Mouse (Mus musculus) neural tube, embryonic 14.5 days (tissue): ENCODE results near the gene Zfp605. TPM values are rescaled to one million over a fixed set of nuclear protein-coding genes. Genes with fewer than 3 reads are reported as not detected.
"Not testable (repeated sequence)": the region's sequence is repeated elsewhere in the genome, so short reads cannot be mapped to it uniquely, and the experiment has no call there.

Experiments
- ATAC-seq: fragments of 200-750 bp; cut with Nextera tagmentation; 2 replicates; pipeline ENCODE4 v1.8.0; 2017; ENCODE audit warnings: low read depth, mild to moderate bottlenecking, moderate TSS enrichment, moderate library complexity
- H3K27ac ChIP-seq: fragments of 300-500 bp; sonication (generic); 2 replicates; pipeline ENCODE4 v1.5.1; 2014; ENCODE audit warnings: low read depth, mild to moderate bottlenecking, control low read depth, low read length, moderate library complexity, mixed read lengths
- H3K27me3 ChIP-seq: fragments of 300-500 bp; sonication (generic); 2 replicates; pipeline ENCODE4 v1.6.1; 2014; ENCODE audit warnings: low read length; ENCODE audit not compliant: control insufficient read depth, insufficient read depth
- H3K36me3 ChIP-seq: fragments of 300-500 bp; sonication (generic); 2 replicates; pipeline ENCODE4 v1.6.1; 2014; ENCODE audit warnings: low read length, mixed read lengths; ENCODE audit not compliant: control insufficient read depth, insufficient read depth
- H3K4me1 ChIP-seq: fragments of 300-500 bp; sonication (generic); 2 replicates; pipeline ENCODE4 v1.6.1; 2014; ENCODE audit warnings: low read length; ENCODE audit not compliant: control insufficient read depth, insufficient read depth
- H3K4me2 ChIP-seq: fragments of 300-500 bp; sonication (generic); 2 replicates; pipeline ENCODE4 v1.6.1; 2014; ENCODE audit warnings: mild to moderate bottlenecking, low read depth, low read length, control low read depth
- H3K4me3 ChIP-seq: fragments of 300-500 bp; sonication (generic); 2 replicates; pipeline ENCODE4 v1.5.1; 2014; ENCODE audit warnings: low read depth, low read length, control low read depth, mixed read lengths
- H3K9ac ChIP-seq: fragments of 300-500 bp; sonication (generic); replicated peaks from 2 replicates; pipeline ENCODE4 v1.6.1; 2014; ENCODE audit warnings: low read depth, mild to moderate bottlenecking, control low read depth, low read length, mixed read lengths
- H3K9me3 ChIP-seq: fragments of 300-500 bp; sonication (generic); 2 replicates; pipeline ENCODE4 v1.6.1; 2016; ENCODE audit warnings: low read length; ENCODE audit not compliant: control insufficient read depth
- WGBS: fragments of 180-500 bp; shearing (Covaris S2); extraction: QIAGEN DNeasy Blood & Tissue Kit; methylation state at CpG from one replicate; pipeline ENCODE4 v1.1.7; 2014; 5-methylcytosine and 5-hydroxymethylcytosine counted together
- polyA plus RNA-seq: library from polyadenylated mRNA; unstranded; fragments of >200 nt; fragmentation: Nextera tagmentation; extraction: Ambion mirVana; gene quantifications from 2 replicates; pipeline ENCODE4 v1.2.1, GENCODE M21; 2014

Zfp605 gene
- polyA plus RNA-seq = 12.2 and 17.1 TPM in 2 replicates

DNA sequence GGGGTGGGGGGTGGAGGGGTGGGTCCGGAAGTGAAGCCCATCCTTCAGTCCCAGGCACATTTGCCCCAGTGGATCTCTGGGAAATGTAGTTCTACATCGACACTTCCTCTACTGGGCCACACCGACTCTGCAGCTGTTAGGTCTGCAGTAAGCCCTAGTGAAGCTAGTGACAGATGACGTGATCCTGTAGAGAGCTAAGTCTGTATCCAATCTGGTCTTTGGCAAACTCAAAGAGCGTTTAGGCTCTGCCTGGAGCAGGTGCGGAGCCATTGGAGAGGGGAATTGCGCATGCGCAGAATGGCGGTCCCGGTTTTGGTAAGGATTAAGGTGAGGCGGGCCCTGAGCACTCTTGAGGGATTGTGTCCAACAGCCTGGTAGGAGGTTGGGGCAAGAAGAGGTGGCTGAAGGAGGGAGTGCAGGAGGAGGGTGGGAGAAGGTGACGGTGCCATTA is at the start of gene Zfp605:
Zfp605 (plus strand) TSS at position 102 of the 451 bp plus-strand sequence.
- Histone ChIP-seq H3K4me3 (peak within 1 kb of the TSS; percentile 60), H3K9ac (peak within 1 kb of the TSS; percentile 70)
- ATAC-seq = peak; percentile 65

DNA sequence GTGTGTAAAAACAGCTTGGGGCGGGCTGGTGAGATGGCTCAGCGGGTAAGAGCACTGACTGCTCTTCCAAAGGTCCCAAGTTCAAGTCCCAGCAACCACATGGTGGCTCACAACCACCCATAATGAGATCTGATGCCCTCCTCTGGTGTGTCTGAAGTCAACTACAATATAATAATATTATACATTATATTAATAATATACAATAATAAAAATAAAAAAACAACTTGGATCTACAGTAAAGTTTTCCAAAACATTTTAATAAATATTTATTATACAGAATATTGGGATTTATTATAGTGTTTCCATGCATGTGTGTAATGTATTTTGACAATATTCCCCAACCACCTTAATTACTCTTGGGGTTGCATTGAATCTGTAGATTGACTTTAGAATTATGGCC is 37.5 kb upstream of the Zfp605 start, which contains the start of gene Gm17655:
Gm17655 (minus strand) TSS at position 101 of the 400 bp plus-strand sequence.
- H3K36me3 ChIP-seq, H3K4me3 ChIP-seq, ATAC-seq, H3K9me3 ChIP-seq, H3K27me3 ChIP-seq, H3K4me2 ChIP-seq, H3K4me1 ChIP-seq, H3K9ac ChIP-seq, H3K27ac ChIP-seq: not testable (repeated sequence)
- WGBS = 69% methylated on average over 2 of the region's 2 CpGs

More for the DNA sequence above, at the start of gene Zfp605:
- peak within 1 kb of the TSS; percentile 70 for H3K4me2 ChIP-seq
- under 1% methylated on average over 12 of the region's 12 CpGs for WGBS
- H3K27me3 ChIP-seq = no peaks in the 10 kb centered on the region
- peaks cover 10% of the 10 kb centered on the region; the same call in 1 of the 2 replicates for H3K4me1 ChIP-seq
- peaks cover 18% of the 10 kb centered on the region for H3K36me3 ChIP-seq
- H3K27ac ChIP-seq = peak within 1 kb of the TSS; percentile 87
- no peaks in the 10 kb centered on the region for H3K9me3 ChIP-seq

DNA sequence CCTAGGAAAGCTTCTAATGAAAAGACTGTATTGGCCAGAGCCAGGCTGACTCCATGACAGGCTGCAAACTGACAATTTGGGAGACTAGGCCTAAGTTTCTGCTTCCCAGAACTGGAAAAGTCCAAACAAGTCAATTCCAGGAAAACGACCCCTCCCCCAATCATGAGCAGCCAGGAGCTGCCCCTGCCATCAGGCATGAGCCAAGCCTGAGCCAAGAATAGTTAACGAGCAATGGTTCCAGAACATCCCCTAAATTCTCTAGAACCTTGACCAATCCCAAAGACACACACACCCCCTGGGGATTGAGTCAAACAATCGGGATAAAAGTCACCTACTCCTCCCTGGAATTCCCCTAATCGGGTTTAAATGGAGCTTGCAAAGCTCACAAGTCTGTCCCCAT is 26.9 kb upstream of the Zfp605 start:
- Histone ChIP-seq H3K36me3 (no peaks in the 10 kb centered on the region), H3K4me1 (no peaks in the 10 kb centered on the region), H3K4me2 (no peak overlapping the region), H3K9me3 (peaks cover 10% of the 10 kb centered on the region; the same call in 1 of the 2 replicates), H3K9ac (no peak overlapping the region), H3K4me3 (no peak overlapping the region), H3K27ac (no peak overlapping the region), H3K27me3 (no peaks in the 10 kb centered on the region)
- 90% methylated on average over 4 of the region's 4 CpGs for WGBS
- no peak for ATAC-seq

DNA sequence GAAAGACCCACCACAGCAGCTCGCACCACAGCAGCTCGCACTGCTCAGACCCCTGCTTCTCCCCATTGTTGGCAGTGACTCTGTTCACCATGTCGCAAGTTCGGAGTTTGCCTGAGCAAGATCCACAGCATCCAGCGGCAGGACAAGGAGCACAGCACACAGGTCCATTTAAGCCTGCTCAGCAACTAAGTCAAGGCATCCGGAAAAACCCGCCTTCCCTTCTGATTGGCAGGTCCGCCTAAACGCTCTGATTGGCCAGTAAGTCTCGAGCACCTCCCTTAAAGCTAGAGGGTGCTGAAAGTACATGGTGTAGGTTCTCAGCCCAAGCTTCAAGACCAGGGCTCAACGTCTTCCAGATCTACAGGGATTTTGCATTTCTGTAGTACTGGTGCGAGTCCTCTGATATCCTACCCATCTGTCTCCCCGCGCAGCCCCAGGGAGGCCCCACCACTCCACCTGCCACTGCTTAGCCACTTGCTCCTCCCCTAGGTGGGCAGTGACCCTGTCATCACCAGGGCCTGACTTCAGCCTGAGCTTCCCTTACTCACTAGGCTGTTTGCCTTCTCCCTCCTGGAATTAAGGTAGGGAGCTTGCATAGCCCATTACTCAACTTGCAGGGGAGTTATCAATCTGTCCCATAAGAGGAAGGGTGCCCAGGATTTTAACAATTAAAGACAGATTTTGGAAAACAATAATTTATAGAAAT is 23.6 kb upstream of the Zfp605 start:
- Histone ChIP-seq H3K9me3 (no peaks in the 10 kb centered on the region), H3K9ac (no peak overlapping the region), H3K4me3 (no peak overlapping the region), H3K27me3 (no peaks in the 10 kb centered on the region), H3K4me2 (no peak overlapping the region), H3K36me3 (no peaks in the 10 kb centered on the region), H3K27ac (no peak overlapping the region), H3K4me1 (no peaks in the 10 kb centered on the region)
- ATAC-seq = no peak
- 42% methylated on average over 14 of the region's 14 CpGs for WGBS

DNA sequence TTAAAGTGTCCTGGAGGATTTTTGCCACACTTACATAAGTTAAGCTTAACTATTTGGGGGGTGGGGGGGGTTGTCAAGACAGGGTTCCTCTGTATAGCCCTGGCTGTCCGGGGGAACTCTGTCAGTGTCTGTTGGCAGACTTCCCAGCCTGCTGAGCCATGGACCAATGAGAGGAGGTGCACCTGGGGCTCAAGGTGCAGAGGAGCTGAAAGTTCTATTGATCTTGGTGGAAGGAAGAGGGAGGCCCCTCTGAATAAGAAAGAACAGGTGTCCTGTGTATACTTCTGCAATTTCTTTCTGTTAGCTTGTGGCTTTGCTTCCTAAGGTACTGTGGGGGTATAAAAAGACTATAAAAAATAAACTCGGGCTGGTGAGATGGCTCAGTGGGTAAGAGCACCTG is 18.3 kb upstream of the Zfp605 start:
- WGBS = 72% methylated on average over 2 of the region's 2 CpGs
- H3K4me1 ChIP-seq = no peaks in the 10 kb centered on the region

DNA sequence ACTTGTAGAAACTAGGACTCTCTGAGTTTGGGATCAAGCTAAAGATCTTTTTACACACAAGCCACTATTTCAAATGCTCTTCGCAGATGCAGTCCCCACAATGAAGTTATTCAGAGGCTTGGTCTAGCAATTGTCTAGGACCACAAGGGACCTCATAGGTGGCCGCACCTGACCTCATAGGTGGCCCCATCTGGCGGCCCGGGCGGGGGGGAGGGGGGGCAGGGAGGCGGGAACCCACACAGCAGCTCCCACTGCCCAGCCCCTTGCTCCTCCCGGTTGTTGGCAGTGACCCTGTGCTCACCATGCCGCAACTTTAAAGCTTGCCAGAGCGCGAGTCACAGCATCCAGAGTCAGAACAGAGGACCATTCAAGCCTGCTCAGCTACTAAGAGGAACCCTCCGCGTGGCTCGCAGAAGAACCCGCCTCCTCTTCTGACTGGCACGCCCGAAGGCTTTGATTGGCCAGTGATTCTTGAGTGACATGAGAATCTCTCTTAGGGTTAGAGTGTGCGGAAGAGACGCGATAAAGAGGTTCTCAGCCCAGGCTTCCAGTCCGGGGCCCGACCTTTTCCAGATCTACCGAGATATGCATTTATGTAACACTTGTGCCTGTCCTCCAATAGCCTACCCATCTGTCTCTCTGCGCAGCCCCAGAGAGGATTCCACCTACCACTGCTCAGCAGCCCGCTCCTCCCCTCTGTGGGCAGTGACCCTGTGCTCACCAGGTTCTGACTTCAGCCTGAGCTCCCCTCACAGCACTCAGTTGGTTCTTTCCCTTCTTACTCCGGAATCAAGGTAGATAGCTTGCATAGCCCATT is 15.7 kb upstream of the Zfp605 start, which contains the start of gene Gm35315:
Gm35315 (minus strand) TSS at position 391 of the 817 bp plus-strand sequence.
- no peaks in the 10 kb centered on the region for H3K27me3 ChIP-seq
- peak within 1 kb of the TSS; percentile 10; the same call in 1 of the 2 replicates for H3K27ac ChIP-seq
- H3K4me1 ChIP-seq = no peaks in the 10 kb centered on the region
- H3K9ac ChIP-seq = peak within 1 kb of the TSS; percentile 48
- peak within 1 kb of the TSS; percentile 68 for H3K4me2 ChIP-seq
- H3K4me3 ChIP-seq = peak within 1 kb of the TSS; percentile 40
- H3K9me3 ChIP-seq = no peaks in the 10 kb centered on the region
- under 1% methylated on average over 24 of the region's 25 CpGs for WGBS
- no peaks in the 10 kb centered on the region for H3K36me3 ChIP-seq
- ATAC-seq = peak; percentile 97

More for the DNA sequence above, 18.3 kb upstream of the Zfp605 start:
- Histone ChIP-seq H3K4me3 (no peak overlapping the region), H3K9ac (no peak overlapping the region), H3K27ac (no peak overlapping the region), H3K36me3 (no peaks in the 10 kb centered on the region), H3K4me2 (no peak overlapping the region), H3K27me3 (no peaks in the 10 kb centered on the region), H3K9me3 (no peaks in the 10 kb centered on the region)
- no peak for ATAC-seq

DNA sequence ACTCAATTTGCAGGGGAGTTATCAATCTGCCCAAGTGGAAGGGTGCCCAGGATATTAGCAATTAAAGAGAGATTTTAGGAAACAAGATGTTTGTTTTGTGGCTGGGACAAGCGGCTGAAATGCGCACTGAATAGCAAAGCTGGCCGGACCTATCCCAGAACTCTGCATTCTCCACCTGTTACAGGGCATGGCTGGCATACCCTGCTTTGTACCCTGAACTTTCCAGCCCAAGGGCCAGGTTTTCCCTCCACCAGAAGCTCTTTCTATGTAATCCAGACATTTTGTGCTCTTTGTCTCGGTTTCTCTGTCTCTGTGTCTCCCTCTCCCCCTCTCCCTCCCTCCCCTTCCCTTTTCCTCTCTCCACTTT is 15.1 kb upstream of the Zfp605 start:
- no peaks in the 10 kb centered on the region for H3K4me1 ChIP-seq
- no peaks in the 10 kb centered on the region for H3K36me3 ChIP-seq
- H3K27ac ChIP-seq = peak overlapping the region; percentile 10; the same call in 1 of the 2 replicates
- no peaks in the 10 kb centered on the region for H3K9me3 ChIP-seq
- WGBS = 3% methylated on average over 4 of the region's 4 CpGs
- ATAC-seq = peak; percentile 44
- H3K27me3 ChIP-seq = no peaks in the 10 kb centered on the region
- H3K9ac ChIP-seq = 0 out of 2 replicates have a peak overlapping the region, but pooled peaks have one; percentile 48
- peak overlapping the region; percentile 40 for H3K4me3 ChIP-seq
- peak overlapping the region; percentile 68 for H3K4me2 ChIP-seq

DNA sequence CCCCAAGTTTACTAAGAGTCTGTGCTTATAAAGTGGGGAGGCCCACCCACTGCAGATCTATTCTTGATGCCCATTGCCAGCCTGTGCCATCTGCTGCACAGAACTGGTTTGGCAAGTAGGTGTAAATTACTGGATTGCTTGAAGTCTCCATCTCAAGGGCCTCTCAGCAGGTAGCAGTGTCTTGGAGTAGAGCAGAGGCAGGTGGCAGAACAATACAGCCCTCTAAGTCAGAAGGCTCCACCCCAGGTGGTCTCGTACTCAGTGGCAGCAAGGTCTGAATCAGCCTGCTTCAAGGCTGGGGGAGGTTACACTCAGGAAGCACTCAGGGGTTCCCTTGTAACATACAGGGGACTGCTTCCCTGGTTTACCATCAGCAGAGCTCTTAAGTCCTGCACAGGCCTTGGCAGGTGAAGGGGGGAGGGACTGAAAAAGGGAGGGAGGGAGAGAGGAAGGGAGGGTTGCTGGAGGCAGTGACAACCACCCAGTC is 10.9 kb upstream of the Zfp605 start:
- H3K27ac ChIP-seq = no peak overlapping the region
- H3K36me3 ChIP-seq = peaks cover 13% of the 10 kb centered on the region
- no peaks in the 10 kb centered on the region for H3K9me3 ChIP-seq
- 19% methylated on average over 1 of the region's 1 CpGs for WGBS
- peaks cover 13% of the 10 kb centered on the region; the same call in 1 of the 2 replicates for H3K4me1 ChIP-seq
- H3K9ac ChIP-seq = no peak overlapping the region
- H3K27me3 ChIP-seq = no peaks in the 10 kb centered on the region
- H3K4me3 ChIP-seq = no peak overlapping the region
- no peak for ATAC-seq
- H3K4me2 ChIP-seq = no peak overlapping the region
